Mouse (Mus musculus): Measurements from ENCODE around the gene Rprd1b. TPM values are rescaled to one million over a fixed set of nuclear protein-coding genes. Genes with fewer than 3 reads are reported as not detected.

The Rprd1b gene
- total and polyA plus RNA-seq, 2 experiments from 2014 or later, result 13.5 to 24.5 TPM

DNA sequence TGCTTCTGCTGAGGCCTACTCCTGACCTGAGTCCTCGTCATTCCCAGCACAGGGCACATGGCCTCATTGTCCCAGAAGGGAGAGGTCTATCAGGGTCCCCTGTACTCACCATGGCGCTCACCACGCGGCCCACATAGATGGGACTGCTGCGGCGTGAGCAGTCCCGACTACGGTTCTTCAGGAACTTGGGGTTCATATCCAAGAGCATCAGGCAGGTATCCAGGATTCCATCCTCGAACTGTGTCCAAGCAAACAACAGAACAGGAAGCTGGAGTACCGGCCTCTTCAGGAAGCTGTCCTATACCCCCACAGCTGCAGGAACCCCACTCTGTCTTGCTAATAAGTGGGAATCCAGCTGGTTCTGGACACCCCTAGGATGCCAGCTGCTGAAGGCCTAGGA, 104.0 kb downstream of the Rprd1b start:
- ATAC-seq (ENCODE audit: insufficient read depth, low read depth) (no peak), DNase-seq (ENCODE audit: low spot score) (no peak)
- Histone ChIP-seq H3K4me3 (ENCODE audit: low read depth, low read length) (no peak overlapping the region), H3K9me3 (replicated peaks; ENCODE audit: control insufficient read depth, low read length) (no peaks in the 10 kb centered on the region), H3K27ac (ENCODE audit: low read depth) (0 out of 2 replicates have a peak overlapping the region, but pooled peaks have one; percentile 1), H3K4me1 (ENCODE audit: control insufficient read depth, insufficient read depth) (peaks cover 38% of the 10 kb centered on the region), H3K4me2 (ENCODE audit: low read depth, low read length) (no peak overlapping the region), H3K36me3 (replicated peaks; ENCODE audit: control insufficient read depth, insufficient read depth, low read length) (peaks cover 77% of the 10 kb centered on the region), H3K9ac (replicated peaks; ENCODE audit: low read depth, low read length) (no peak overlapping the region), H3K27me3 (ENCODE audit: control insufficient read depth, insufficient read depth, low read length) (no peaks in the 10 kb centered on the region)
- 79% methylated on average over 10 of the region's 10 CpGs for WGBS
- TF ChIP-seq CTCF (IDR thresholded peaks at IDR 0.05; ENCODE audit: low read depth) (no peak), EP300 (IDR thresholded peaks at IDR 0.05; ENCODE audit: low read depth) (no peak)

DNA sequence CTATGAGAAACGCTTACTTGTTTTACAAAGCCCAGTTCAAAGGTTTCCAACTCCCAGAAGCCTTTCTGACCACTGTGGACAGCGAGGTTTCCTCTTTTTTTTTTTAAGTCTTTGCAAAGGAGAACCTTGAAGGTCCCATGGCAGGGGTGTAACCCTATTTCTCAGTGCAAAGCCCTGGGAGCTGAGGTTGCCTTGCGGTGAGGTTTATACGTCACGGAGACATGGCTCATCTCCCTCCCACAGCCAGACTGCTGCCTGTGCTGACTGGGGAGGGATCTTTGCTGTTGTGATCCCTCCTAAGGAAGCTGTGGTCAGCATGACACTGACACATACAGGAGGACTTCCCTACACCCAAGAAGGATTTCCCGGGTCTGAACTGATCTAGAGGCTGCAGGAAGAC, 104.8 kb downstream of the Rprd1b start:
- H3K4me1 ChIP-seq (ENCODE audit: control insufficient read depth, insufficient read depth), result peaks cover 35% of the 10 kb centered on the region
- H3K4me3 ChIP-seq (ENCODE audit: low read depth, low read length), result no peak overlapping the region
- TF ChIP-seq EP300 (IDR thresholded peaks at IDR 0.05; ENCODE audit: low read depth), result no peak
- H3K9me3 ChIP-seq (replicated peaks; ENCODE audit: control insufficient read depth, low read length), result no peaks in the 10 kb centered on the region
- H3K27me3 ChIP-seq (ENCODE audit: control insufficient read depth, insufficient read depth, low read length), result no peaks in the 10 kb centered on the region
- H3K4me2 ChIP-seq (ENCODE audit: low read depth, low read length), result no peak overlapping the region
- no peak overlapping the region for H3K9ac ChIP-seq (replicated peaks; ENCODE audit: low read depth, low read length)
- WGBS, result 69% methylated on average over 6 of the region's 6 CpGs
- H3K27ac ChIP-seq (ENCODE audit: low read depth), result 0 out of 2 replicates have a peak overlapping the region, but pooled peaks have one; percentile 2
- peaks cover 81% of the 10 kb centered on the region for H3K36me3 ChIP-seq (replicated peaks; ENCODE audit: control insufficient read depth, insufficient read depth, low read length)
- DNase-seq (ENCODE audit: low spot score) (no peak), ATAC-seq (ENCODE audit: insufficient read depth, low read depth) (no peak)

DNA sequence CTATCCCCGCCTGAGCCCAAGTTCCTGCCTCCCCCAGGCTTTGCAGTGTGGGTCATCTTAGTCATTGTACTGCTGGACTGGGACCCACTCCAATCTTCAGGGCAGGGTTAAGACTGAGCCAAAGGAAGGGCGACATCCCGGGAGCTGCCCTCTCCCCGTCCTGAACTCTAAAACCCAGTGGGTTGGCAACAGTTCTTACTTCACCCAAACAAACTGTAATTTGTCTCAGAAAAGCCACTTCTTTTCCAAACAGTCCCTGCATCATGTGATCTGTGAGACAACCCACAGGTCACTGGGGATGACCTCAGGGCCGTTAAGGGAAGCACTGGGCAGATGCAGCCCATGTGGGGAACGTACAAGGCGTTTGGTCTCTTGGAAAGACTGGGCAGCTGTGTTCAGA, 107.9 kb downstream of the Rprd1b start:
- TF ChIP-seq EP300 (IDR thresholded peaks at IDR 0.05; ENCODE audit: low read depth), result no peak
- no peak for TF ChIP-seq CTCF (IDR thresholded peaks at IDR 0.05; ENCODE audit: low read depth)
- Histone ChIP-seq H3K4me1 (ENCODE audit: control insufficient read depth, insufficient read depth) (peaks cover 29% of the 10 kb centered on the region), H3K9ac (replicated peaks; ENCODE audit: low read depth, low read length) (no peak overlapping the region)

DNA sequence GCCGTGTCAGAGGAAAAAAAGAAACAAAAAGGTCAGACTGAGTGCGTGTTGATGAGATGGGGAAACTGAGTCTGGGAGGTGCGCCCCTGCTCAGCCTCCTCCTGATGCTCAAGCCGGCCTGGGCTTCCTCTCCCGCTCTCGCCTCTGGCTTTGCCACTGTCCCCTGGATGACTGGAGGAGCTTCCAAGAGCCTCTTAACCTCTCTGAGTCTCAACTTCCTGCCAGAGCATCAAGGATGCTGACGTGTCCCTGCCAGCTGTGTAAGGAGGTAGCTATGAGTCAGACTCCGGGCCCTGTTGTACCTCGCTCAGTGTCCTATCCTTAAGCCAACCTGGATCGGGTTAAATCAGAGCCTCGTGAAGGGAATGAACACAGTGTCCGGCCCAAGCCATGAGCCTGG, 109.5 kb downstream of the Rprd1b start:
- no peak overlapping the region for H3K9ac ChIP-seq (replicated peaks; ENCODE audit: low read depth, low read length)
- no peaks in the 10 kb centered on the region for H3K9me3 ChIP-seq (replicated peaks; ENCODE audit: control insufficient read depth, low read length)
- H3K4me2 ChIP-seq (ENCODE audit: low read depth, low read length), result no peak overlapping the region
- WGBS, result 69% methylated on average over 12 of the region's 12 CpGs
- peaks cover 39% of the 10 kb centered on the region for H3K4me1 ChIP-seq (ENCODE audit: control insufficient read depth, insufficient read depth)
- no peak overlapping the region for H3K27ac ChIP-seq (ENCODE audit: low read depth)
- no peak overlapping the region for H3K4me3 ChIP-seq (ENCODE audit: low read depth, low read length)
- no peaks in the 10 kb centered on the region for H3K27me3 ChIP-seq (ENCODE audit: control insufficient read depth, insufficient read depth, low read length)
- no peak for TF ChIP-seq CTCF (IDR thresholded peaks at IDR 0.05; ENCODE audit: low read depth)
- ATAC-seq (ENCODE audit: insufficient read depth, low read depth) (no peak), DNase-seq (ENCODE audit: low spot score) (no peak)
- peaks cover 54% of the 10 kb centered on the region for H3K36me3 ChIP-seq (replicated peaks; ENCODE audit: control insufficient read depth, insufficient read depth, low read length)

More for the DNA sequence above, 107.9 kb downstream of the Rprd1b start:
- ATAC-seq (ENCODE audit: insufficient read depth, low read depth), result no peak
- no peak overlapping the region for H3K4me3 ChIP-seq (ENCODE audit: low read depth, low read length)
- H3K4me2 ChIP-seq (ENCODE audit: low read depth, low read length), result no peak overlapping the region
- DNase-seq (ENCODE audit: low spot score), result no peak
- H3K9me3 ChIP-seq (replicated peaks; ENCODE audit: control insufficient read depth, low read length), result no peaks in the 10 kb centered on the region
- 41% methylated on average over 7 of the region's 7 CpGs for WGBS
- peaks cover 66% of the 10 kb centered on the region for H3K36me3 ChIP-seq (replicated peaks; ENCODE audit: control insufficient read depth, insufficient read depth, low read length)
- H3K27me3 ChIP-seq (ENCODE audit: control insufficient read depth, insufficient read depth, low read length), result no peaks in the 10 kb centered on the region
- H3K27ac ChIP-seq (ENCODE audit: low read depth), result peak overlapping the region; percentile 45

DNA sequence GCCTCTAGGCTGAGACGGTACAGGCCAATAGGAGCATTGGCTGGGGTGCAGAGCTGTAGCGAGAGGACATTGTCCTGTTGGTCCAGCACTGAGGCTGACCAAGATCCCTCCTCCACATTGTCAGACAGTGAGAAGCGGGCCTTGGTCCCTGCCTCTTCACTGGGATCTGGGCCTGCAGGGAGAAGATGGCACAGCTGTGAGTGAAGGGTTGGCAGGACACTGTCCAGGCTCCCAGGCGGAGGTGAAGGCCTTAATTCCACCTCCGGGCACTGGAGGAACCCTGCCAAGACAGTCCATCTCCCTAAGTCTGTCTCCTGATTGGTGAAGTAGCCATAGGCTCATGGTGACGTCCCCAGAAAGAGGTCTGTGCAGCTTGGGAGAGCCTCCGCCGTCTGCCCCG, 110.5 kb downstream of the Rprd1b start:
- ATAC-seq (ENCODE audit: insufficient read depth, low read depth) (no peak), DNase-seq (ENCODE audit: low spot score) (no peak)
- Histone ChIP-seq H3K4me3 (ENCODE audit: low read depth, low read length) (no peak overlapping the region), H3K9me3 (replicated peaks; ENCODE audit: control insufficient read depth, low read length) (no peaks in the 10 kb centered on the region), H3K27ac (ENCODE audit: low read depth) (peak overlapping the region; percentile 96), H3K9ac (replicated peaks; ENCODE audit: low read depth, low read length) (peak overlapping the region; percentile 50; the same call in 1 of the 2 replicates), H3K4me2 (ENCODE audit: low read depth, low read length) (no peak overlapping the region), H3K4me1 (ENCODE audit: control insufficient read depth, insufficient read depth) (peaks cover 47% of the 10 kb centered on the region), H3K36me3 (replicated peaks; ENCODE audit: control insufficient read depth, insufficient read depth, low read length) (peaks cover 49% of the 10 kb centered on the region), H3K27me3 (ENCODE audit: control insufficient read depth, insufficient read depth, low read length) (no peaks in the 10 kb centered on the region)
- WGBS, result 67% methylated on average over 9 of the region's 9 CpGs
- TF ChIP-seq CTCF (IDR thresholded peaks at IDR 0.05; ENCODE audit: low read depth), result no peak
- no peak for TF ChIP-seq EP300 (IDR thresholded peaks at IDR 0.05; ENCODE audit: low read depth)

DNA sequence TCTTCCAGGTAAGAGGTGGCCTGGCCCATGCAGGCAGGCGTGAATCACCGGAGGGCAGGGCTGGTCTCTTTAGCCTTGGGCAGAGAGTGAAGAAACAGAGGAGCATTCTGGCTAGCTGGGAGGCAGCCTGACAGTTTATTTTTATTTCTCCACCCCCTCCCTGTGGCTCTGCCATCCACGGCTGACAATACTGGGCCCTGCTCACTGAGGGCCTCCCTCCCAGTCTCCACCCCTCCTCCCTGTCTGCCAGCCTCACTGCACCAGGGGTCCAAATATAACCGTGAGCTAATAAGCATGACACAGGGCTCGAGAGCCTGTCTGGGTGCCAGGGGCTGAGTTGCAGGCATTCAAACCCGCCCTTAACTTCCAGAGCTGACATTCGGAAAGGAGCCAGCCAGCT, 111.3 kb downstream of the Rprd1b start:
- Histone ChIP-seq H3K4me1 (ENCODE audit: control insufficient read depth, insufficient read depth) (peaks cover 48% of the 10 kb centered on the region), H3K9me3 (replicated peaks; ENCODE audit: control insufficient read depth, low read length) (no peaks in the 10 kb centered on the region), H3K4me3 (ENCODE audit: low read depth, low read length) (no peak overlapping the region), H3K27ac (ENCODE audit: low read depth) (peak overlapping the region; percentile 96), H3K9ac (replicated peaks; ENCODE audit: low read depth, low read length) (peak overlapping the region; percentile 50; the same call in 1 of the 2 replicates), H3K4me2 (ENCODE audit: low read depth, low read length) (0 out of 2 replicates have a peak overlapping the region, but pooled peaks have one; percentile 11), H3K36me3 (replicated peaks; ENCODE audit: control insufficient read depth, insufficient read depth, low read length) (peaks cover 41% of the 10 kb centered on the region), H3K27me3 (ENCODE audit: control insufficient read depth, insufficient read depth, low read length) (no peaks in the 10 kb centered on the region)
- peak; percentile 88 for ATAC-seq (ENCODE audit: insufficient read depth, low read depth)
- no peak for TF ChIP-seq CTCF (IDR thresholded peaks at IDR 0.05; ENCODE audit: low read depth)
- peak; percentile 93 for TF ChIP-seq EP300 (IDR thresholded peaks at IDR 0.05; ENCODE audit: low read depth)
- 22% methylated on average over 7 of the region's 7 CpGs for WGBS
- peak; percentile 95 for DNase-seq (ENCODE audit: low spot score)
